Mouse (Mus musculus): Measurements from ENCODE around the gene Fbf1. TPM values are rescaled to one million over a fixed set of nuclear protein-coding genes. Genes with fewer than 3 reads are reported as not detected.
"Not testable (repeated sequence)": the region's sequence is repeated elsewhere in the genome, so short reads cannot be mapped to it uniquely, and the experiment has no call there.

Gene Fbf1
- polyA plus RNA-seq, 1 experiment from 2014 or later = 61.8 TPM

- H3K36me3 ChIP-seq (replicated peaks) = peaks cover 50% of the 10 kb centered on the region
Measured at GRCm38 (mm10) chr11:116129993-116130487, 37.9 kb downstream of the Fbf1 start.

GRCm38 (mm10) chr11:116129091-116129790 lies 38.7 kb downstream of the Fbf1 start:
- no peak for DNase-seq (ENCODE audit: low spot score)
- Histone ChIP-seq H3K4me1 (peaks cover 64% of the 10 kb centered on the region), H3K27me3 (replicated peaks; ENCODE audit: low read depth, poor library complexity, severe bottlenecking) (peaks cover 18% of the 10 kb centered on the region), H3K4me3 (no peak overlapping the region), H3K36me3 (replicated peaks) (peaks cover 42% of the 10 kb centered on the region), H3K27ac (replicated peaks) (peak overlapping the region; percentile 90; the same call in 1 of the 2 replicates), H3K9me3 (0 out of 2 replicates have a peak, but pooled peaks cover 3% of the 10 kb centered on the region)
- whole genome bisulfite sequencing = 74% methylated on average over 9 of the region's 9 CpGs

More at GRCm38 (mm10) chr11:116129993-116130487, 37.9 kb downstream of the Fbf1 start:
- peaks cover 64% of the 10 kb centered on the region for H3K4me1 ChIP-seq
- H3K4me3 ChIP-seq = peak overlapping the region; percentile 69
- H3K9me3 ChIP-seq = 0 out of 2 replicates have a peak, but pooled peaks cover 3% of the 10 kb centered on the region
- H3K27me3 ChIP-seq (replicated peaks; ENCODE audit: low read depth, poor library complexity, severe bottlenecking) = peaks cover 18% of the 10 kb centered on the region
- peak overlapping the region; percentile 90 for H3K27ac ChIP-seq (replicated peaks)
- DNase-seq (ENCODE audit: low spot score) = no peak
- 47% methylated on average over 8 of the region's 8 CpGs for WGBS

- Histone ChIP-seq H3K4me1 (peaks cover 54% of the 10 kb centered on the region), H3K27ac (replicated peaks) (peak overlapping the region; percentile 81), H3K4me3 (peak overlapping the region; percentile 45), H3K27me3 (replicated peaks; ENCODE audit: low read depth, poor library complexity, severe bottlenecking) (peaks cover 18% of the 10 kb centered on the region), H3K36me3 (replicated peaks) (peaks cover 29% of the 10 kb centered on the region), H3K9me3 (0 out of 2 replicates have a peak, but pooled peaks cover 3% of the 10 kb centered on the region)
- no peak for DNase-seq (ENCODE audit: low spot score)
- 84% methylated on average over 9 of the region's 9 CpGs for WGBS
Measured at GRCm38 (mm10) chr11:116127986-116128385, 40.0 kb downstream of the Fbf1 start.

GRCm38 (mm10) chr11:116127156-116127980 lies 40.6 kb downstream of the Fbf1 start, which contains the start of gene Trim47:
Gene Trim47, minus strand, starts transcription at chr11:116127210.
- DNase-seq (ENCODE audit: low spot score) = peak; percentile 88
- WGBS = 22% methylated on average over 23 of the region's 23 CpGs
- Histone ChIP-seq H3K4me3 (peak within 1 kb of the TSS; percentile 45), H3K27ac (replicated peaks) (peak within 1 kb of the TSS; percentile 81), H3K36me3 (replicated peaks) (peaks cover 23% of the 10 kb centered on the region), H3K4me1 (peaks cover 49% of the 10 kb centered on the region), H3K27me3 (replicated peaks; ENCODE audit: low read depth, poor library complexity, severe bottlenecking) (peaks cover 18% of the 10 kb centered on the region), H3K9me3 (0 out of 2 replicates have a peak, but pooled peaks cover 3% of the 10 kb centered on the region)

GRCm38 (mm10) chr11:116126261-116126660 lies 41.7 kb downstream of the Fbf1 start:
- Histone ChIP-seq H3K27me3 (replicated peaks; ENCODE audit: low read depth, poor library complexity, severe bottlenecking) (peaks cover 18% of the 10 kb centered on the region), H3K4me1 (peaks cover 43% of the 10 kb centered on the region), H3K36me3 (replicated peaks) (peaks cover 12% of the 10 kb centered on the region), H3K9me3 (0 out of 2 replicates have a peak, but pooled peaks cover 3% of the 10 kb centered on the region), H3K27ac (replicated peaks) (no peak overlapping the region), H3K4me3 (no peak overlapping the region)
- WGBS = 95% methylated on average over 15 of the region's 15 CpGs
- no peak for DNase-seq (ENCODE audit: low spot score)

- Histone ChIP-seq H3K36me3 (replicated peaks) (peaks cover 12% of the 10 kb centered on the region), H3K4me1 (peaks cover 16% of the 10 kb centered on the region)
- H3K27me3 ChIP-seq (replicated peaks; ENCODE audit: low read depth, poor library complexity, severe bottlenecking); DNase-seq (ENCODE audit: low spot score); H3K4me3 ChIP-seq; H3K9me3 ChIP-seq; H3K27ac ChIP-seq (replicated peaks): not testable (repeated sequence)
- WGBS = 92% methylated on average over 8 of the region's 8 CpGs
Measured at GRCm38 (mm10) chr11:116121731-116122245, 46.2 kb downstream of the Fbf1 start.

- H3K27me3 ChIP-seq (replicated peaks; ENCODE audit: low read depth, poor library complexity, severe bottlenecking) = peaks cover 5% of the 10 kb centered on the region
- no peak overlapping the region for H3K4me3 ChIP-seq
- DNase-seq (ENCODE audit: low spot score) = no peak
- H3K27ac ChIP-seq (replicated peaks) = peak overlapping the region; percentile 68
- H3K9me3 ChIP-seq = no peaks in the 10 kb centered on the region
- no peaks in the 10 kb centered on the region for H3K36me3 ChIP-seq (replicated peaks)
- peaks cover 17% of the 10 kb centered on the region for H3K4me1 ChIP-seq
Measured at GRCm38 (mm10) chr11:116117819-116118218, 50.1 kb downstream of the Fbf1 start.

- Histone ChIP-seq H3K4me1 (peaks cover 17% of the 10 kb centered on the region), H3K36me3 (replicated peaks) (no peaks in the 10 kb centered on the region), H3K27me3 (replicated peaks; ENCODE audit: low read depth, poor library complexity, severe bottlenecking) (peaks cover 9% of the 10 kb centered on the region), H3K9me3 (no peaks in the 10 kb centered on the region), H3K4me3 (peak overlapping the region; percentile 23; the same call in 1 of the 2 replicates), H3K27ac (replicated peaks) (peak overlapping the region; percentile 68)
- peak; percentile 71 for DNase-seq (ENCODE audit: low spot score)
- WGBS = 39% methylated on average over 12 of the region's 12 CpGs
Measured at GRCm38 (mm10) chr11:116117241-116117640, 50.7 kb downstream of the Fbf1 start.

GRCm38 (mm10) chr11:116111611-116112203 lies 56.3 kb downstream of the Fbf1 start:
- no peaks in the 10 kb centered on the region for H3K36me3 ChIP-seq (replicated peaks)
- no peak overlapping the region for H3K4me3 ChIP-seq
- H3K27ac ChIP-seq (replicated peaks) = no peak overlapping the region
- H3K4me1 ChIP-seq = peaks cover 41% of the 10 kb centered on the region
- peaks cover 65% of the 10 kb centered on the region for H3K27me3 ChIP-seq (replicated peaks; ENCODE audit: low read depth, poor library complexity, severe bottlenecking)
- DNase-seq (ENCODE audit: low spot score) = no peak
- H3K9me3 ChIP-seq = no peaks in the 10 kb centered on the region
- 83% methylated on average over 19 of the region's 19 CpGs for WGBS

- H3K4me1 ChIP-seq = peaks cover 45% of the 10 kb centered on the region
Measured at GRCm38 (mm10) chr11:116111067-116111466, 56.9 kb downstream of the Fbf1 start.

GRCm38 (mm10) chr11:116110540-116110939 lies 57.4 kb downstream of the Fbf1 start:
- peak overlapping the region; percentile 55 for H3K4me3 ChIP-seq
- no peaks in the 10 kb centered on the region for H3K36me3 ChIP-seq (replicated peaks)
- H3K4me1 ChIP-seq = peaks cover 49% of the 10 kb centered on the region
- WGBS = 28% methylated on average over 10 of the region's 10 CpGs
- 0 out of 2 replicates have a peak overlapping the region, but pooled peaks have one; percentile 72 for H3K27ac ChIP-seq (replicated peaks)
- no peak for DNase-seq (ENCODE audit: low spot score)
- H3K27me3 ChIP-seq (replicated peaks; ENCODE audit: low read depth, poor library complexity, severe bottlenecking) = peaks cover 76% of the 10 kb centered on the region
- H3K9me3 ChIP-seq = no peaks in the 10 kb centered on the region

More at GRCm38 (mm10) chr11:116111067-116111466, 56.9 kb downstream of the Fbf1 start:
- H3K27me3 ChIP-seq (replicated peaks; ENCODE audit: low read depth, poor library complexity, severe bottlenecking) = peaks cover 71% of the 10 kb centered on the region
- no peak for DNase-seq (ENCODE audit: low spot score)
- no peak overlapping the region for H3K4me3 ChIP-seq
- no peak overlapping the region for H3K27ac ChIP-seq (replicated peaks)
- WGBS = 78% methylated on average over 4 of the region's 4 CpGs
- no peaks in the 10 kb centered on the region for H3K36me3 ChIP-seq (replicated peaks)
- no peaks in the 10 kb centered on the region for H3K9me3 ChIP-seq

- peaks cover 80% of the 10 kb centered on the region for H3K27me3 ChIP-seq (replicated peaks; ENCODE audit: low read depth, poor library complexity, severe bottlenecking)
- H3K4me1 ChIP-seq = peaks cover 52% of the 10 kb centered on the region
- H3K9me3 ChIP-seq = no peaks in the 10 kb centered on the region
- H3K4me3 ChIP-seq = peak overlapping the region; percentile 55
- DNase-seq (ENCODE audit: low spot score) = peak; percentile 49
- H3K36me3 ChIP-seq (replicated peaks) = no peaks in the 10 kb centered on the region
- WGBS = 3% methylated on average over 35 of the region's 35 CpGs
- H3K27ac ChIP-seq (replicated peaks) = peak overlapping the region; percentile 72
Measured at GRCm38 (mm10) chr11:116110131-116110530, 57.8 kb downstream of the Fbf1 start.

Data from embryonic facial prominence, embryonic 10.5 days (tissue).